Mouse (Mus musculus) adrenal gland, postnatal 4 days (tissue): ENCODE results near the gene Asap2. TPM values are rescaled to one million over a fixed set of nuclear protein-coding genes. Genes with fewer than 3 reads are reported as not detected.

Source experiments
- DNase-seq, 2 experiments: peaks; one replicate each; pipeline ENCODE4 v3.0.0; 2021 to 2022; ENCODE audit warnings: low spot score in 2 of 2, mixed read lengths in 2 of 2
- total RNA-seq, 2 experiments: library from RNA; stranded (reverse); gene quantifications; 2 replicates each; pipeline ENCODE4 v1.2.3; 2021

The Asap2 gene
- total RNA-seq, 2 experiments from 2014 or later = 26.6 to 27.8 TPM

DNA sequence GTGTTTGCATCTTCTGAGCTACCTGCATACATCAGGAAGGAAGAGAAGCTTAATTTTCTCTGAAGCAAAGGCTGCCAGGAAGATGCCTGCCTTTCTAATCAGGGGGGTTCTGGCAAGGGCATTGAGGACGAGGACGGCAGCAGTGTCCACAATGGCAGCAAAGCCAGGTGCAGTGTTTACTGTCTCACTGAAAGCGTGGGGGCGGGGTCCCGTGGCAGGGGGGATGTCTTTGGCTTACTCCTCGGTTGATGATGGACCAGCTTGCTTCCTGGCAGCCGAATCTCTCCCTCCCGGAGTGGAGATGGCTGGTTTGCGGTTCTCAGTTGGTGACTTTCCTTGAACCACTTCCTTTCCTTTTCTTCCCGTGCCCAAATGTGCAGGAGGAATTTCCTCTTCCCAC is 142.3 kb downstream of the Asap2 start:
- no peak for DNase-seq

DNA sequence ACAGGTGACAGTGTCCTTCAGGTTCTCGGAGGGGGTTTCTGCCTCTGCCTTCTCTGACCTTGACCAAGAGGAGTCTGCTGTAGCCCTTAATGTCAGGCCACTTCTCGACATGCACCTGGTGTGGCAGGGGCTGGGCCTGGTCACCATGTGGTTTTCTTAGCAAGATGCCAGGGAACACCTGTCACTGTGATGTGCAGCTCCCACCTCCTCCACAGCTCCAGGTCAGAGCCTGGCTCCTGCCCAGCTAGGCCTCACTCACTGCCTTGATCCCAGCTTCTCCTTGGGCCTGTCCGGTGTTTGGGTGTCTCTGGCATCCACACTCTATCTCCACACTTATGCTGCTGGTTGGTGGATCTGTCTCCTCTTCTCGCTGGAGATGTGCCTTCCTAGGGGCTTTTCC is 142.8 kb downstream of the Asap2 start:
- DNase-seq = no peak

DNA sequence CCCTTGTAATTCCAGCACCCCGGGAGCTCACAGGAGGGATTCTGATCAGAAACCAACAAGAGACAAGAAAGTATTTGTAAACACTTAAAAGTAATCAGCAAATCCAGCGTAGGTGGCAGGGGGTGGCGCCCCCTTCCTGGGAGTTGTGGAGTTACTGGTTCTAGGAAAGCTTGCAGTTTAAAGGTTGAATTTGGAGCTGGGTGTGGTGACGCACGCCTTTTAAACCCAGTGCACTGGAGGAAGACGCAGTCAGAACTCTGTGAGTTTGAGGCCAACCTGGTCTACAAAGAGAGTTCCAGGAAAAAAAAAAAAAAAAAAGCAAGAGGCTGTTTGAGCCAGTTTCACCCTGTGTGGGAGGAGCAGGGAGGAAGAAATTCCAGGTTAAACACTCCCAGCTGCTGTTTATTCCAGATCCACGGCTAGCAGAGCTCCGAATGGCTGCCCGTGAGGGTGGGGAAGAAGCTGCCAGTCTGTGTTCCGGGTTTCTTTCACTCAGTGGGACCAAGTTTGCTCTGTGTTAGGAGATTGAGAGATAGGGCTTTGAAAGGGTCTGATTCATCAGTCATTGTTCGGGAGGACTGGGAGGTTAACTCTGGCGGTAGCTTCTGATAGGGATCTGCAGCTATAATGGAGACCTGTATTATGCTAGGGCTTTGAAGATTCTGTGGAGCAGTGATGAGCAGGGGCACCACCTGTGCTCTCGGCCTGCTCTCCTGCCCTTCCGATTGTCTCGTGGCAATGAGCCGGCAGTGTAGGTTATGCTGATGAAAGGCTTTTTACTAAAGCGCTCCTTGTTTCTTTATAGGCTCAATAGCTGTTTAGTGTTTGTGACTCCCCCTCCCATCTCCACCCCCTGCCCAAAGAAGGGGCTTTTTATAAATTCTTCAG is 144.0 kb downstream of the Asap2 start:
- no peak for DNase-seq

DNA sequence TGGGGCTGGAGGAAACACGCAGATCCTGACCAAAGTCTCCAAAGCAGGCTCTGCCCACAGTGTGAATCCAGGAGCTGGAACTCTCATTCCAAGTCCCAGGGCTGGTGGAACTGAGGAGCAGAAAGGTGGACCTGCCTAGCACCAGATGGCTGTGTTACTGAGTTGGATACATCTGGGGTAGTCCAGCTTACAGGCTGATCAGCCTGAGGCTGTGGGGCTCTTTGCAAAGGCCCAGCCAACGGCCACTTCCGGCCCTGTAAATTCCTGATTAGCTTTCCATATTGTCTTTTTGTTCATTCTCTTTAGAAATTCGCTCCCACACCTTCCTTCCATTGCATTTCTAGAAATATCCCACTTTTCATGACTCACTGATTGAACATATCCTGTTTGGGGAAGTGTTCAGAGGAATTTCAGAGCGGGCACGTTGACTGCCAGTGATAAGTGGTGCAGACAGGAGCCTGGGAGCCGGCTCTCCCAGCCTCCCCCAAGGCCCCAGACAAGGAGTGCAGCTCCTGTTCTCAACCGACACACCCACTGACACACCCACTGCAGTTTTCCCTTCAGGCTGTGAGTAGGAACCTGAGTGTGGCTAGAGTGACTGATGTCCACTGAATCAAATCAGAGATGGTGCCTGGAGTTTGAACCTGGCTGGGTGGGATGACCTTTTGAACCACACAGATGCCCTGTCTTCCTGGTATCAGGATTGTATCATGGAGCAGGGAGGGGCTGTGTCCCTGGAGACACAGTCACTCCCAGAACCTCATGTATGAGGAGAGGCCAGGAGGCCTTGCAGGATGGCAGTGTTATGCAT is 145.6 kb downstream of the Asap2 start:
- no peak for DNase-seq

DNA sequence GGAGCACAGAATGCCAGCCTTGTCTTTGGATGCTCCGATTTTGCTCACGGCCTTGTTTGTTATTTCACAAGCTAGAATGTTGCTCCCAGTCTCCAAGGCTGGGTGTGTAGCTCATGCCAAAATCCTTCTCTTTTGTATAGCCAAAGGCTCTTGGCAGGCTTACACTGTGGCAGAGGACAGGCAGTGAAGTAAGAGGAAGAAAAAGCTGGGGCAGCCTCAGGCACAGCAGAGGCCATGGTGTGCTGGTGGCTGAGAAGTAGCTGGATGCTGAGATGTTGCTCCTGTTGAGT is 146.1 kb downstream of the Asap2 start:
- DNase-seq = no peak

DNA sequence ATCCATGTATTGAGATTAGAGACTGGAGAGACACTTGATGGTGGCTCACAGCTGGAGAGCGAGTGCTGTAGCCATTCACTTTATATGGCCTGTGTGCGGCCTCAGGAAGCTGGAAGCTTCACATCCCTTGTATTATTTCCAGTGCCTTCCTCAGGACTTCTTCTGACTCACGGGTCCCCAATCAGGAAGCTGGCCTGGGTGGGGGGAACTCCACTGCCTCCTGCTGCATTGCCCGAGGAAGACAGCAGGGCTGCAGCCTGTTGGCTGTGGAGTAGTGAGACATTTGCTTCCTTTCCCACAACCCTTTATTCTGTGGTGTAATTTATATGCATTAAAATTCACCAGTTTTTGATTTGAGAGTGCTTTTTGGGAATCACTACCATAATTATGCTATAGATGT is 149.3 kb downstream of the Asap2 start:
- DNase-seq = no peak

DNA sequence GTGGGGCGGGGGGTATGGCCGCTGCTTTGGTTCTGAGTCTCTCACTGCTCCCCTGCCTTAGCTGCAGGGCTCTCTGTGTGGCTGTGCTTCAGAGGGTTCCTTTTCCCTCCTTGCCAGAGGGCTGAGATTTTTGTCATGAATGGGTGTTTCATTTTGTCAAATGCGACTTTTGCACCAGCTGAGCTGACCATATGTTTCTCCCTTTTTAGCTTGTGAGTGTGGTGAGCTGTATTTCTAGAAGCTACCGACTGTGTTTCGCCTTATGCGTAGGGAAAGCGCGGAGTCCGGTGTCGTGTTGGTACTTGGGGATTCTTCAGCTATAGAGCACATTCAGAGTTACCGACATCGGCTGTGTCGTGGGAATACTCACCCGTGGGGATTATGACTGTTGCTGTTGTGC is 149.9 kb downstream of the Asap2 start:
- no peak for DNase-seq

DNA sequence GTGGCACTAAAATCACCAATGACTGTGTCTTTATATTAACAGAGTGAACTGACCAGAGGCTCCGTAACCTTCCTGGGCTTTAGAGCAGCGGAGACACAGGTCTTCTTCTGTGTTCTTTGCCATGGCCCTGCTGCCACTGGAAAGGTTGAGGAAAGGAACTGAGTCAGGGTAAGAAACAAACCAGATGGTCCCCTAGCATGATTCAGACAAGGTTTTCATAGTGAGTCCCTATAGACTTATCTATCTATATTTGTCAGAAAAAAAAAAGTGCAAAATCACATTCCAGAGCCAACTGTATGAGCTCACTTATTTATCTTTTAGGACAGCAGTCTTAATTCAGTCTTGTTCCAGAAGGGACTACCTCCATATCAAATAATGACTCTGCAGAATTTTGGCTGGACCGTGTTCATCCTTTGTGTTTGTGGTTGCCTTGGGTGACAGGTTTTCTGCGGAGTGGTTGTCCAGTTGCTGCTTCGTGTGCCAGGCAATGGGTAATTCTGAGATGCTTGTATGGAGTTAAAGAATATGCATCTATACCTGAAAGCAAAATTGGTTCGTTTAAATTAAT is 150.6 kb downstream of the Asap2 start:
- no peak for DNase-seq

DNA sequence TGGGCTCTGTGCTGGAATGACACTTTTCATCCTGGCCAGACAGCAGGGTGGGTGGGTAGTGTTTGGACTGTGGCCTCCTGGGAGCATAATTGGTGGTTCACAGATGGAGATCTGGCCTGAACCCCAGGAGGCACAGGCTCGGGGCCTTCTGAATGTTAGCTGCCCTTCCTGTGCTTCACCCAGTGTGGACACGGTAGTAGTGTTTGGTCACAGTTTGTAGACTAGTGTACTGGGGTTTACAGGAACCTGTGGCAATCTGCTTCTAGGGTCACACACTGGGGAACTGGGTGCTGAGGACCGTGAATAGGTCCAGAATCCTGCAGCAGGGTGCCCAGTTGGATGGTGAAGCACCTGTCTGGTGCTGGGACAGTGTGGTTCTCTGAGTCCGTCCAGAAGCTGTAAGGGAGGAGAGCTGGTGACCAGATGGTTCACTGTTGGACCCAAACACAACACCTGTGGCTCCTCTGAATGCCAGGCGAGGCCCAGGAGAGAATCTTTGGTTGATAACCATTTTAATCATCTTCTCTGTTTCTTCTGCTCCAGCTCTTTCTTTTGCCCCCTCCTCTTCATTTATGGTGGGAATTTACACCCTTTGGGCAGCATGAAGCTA is 151.5 kb downstream of the Asap2 start:
- DNase-seq = no peak

DNA sequence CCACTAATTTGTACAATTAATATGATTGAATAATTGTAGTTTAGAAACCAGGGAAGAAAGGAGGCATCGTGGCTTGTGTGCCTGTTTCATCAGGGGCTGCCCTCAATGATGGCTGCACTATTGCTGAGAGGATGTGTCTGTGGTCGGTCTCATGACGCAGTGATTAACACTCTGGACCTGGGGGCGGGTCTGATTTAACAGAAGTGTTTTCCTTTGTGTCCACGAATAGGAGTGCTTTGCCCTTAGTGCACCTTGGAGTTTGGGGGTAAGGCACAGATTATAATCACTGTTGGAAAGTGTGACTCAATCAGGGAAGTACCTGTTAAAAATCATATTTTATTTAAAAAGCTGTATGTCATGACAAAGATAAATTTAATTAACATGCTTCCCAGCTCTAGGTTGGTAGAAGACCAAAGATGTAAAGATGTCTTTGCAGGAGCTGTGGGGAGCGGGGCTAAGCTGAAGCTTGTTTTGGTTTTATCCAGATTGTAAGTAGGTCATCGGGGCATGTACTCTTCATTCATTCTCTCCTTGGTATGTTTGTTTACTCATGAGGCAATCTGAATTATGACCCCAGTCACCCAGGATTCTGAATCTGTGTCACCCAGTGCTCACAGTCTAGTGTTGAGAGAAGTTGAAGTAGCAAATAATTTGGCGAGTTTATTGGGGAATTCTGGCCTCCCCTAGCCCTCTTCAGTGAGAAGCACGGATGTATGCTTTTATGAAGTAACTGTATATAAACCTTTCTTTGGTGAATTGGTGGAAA is 152.4 kb downstream of the Asap2 start:
- no peak for DNase-seq

DNA sequence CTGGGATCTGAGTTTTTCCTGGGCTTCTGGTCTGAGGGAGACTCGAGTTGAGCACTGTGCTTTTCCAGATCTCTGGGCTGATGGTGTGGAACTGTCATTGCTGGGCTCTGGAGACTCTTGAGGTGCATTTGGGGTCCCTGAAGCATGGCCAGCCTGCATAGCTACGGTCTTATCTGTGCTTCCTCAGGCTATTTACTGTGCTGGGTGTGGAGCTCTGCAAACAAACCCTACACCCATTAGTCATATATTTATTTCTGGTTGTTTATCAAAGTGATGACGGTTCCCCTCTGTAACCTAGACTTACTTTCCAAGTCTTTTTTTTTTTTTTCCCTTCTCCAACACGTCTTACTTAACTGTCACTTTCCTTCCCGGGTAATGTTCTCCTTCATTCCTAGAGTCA is 154.3 kb downstream of the Asap2 start:
- DNase-seq = no peak

DNA sequence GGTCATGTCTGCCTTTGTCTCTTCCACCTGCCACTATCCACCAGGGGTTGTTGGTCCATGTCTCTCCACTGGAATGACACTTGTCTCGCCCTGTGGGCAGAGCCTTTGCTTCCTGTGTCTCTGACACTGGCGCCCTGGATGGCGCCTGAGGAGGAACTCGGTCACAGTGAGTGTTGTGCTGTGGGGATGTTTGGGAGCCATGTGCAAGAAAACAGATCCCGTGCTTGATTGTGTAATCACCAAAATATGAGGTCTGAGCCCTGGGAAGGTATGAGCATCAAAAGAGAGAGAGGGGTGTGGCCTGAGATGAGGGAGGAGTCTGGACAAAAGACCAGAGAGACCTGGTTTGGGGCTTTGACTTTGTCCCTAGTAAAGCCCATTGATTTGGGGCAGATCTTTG is 154.8 kb downstream of the Asap2 start:
- DNase-seq = no peak

DNA sequence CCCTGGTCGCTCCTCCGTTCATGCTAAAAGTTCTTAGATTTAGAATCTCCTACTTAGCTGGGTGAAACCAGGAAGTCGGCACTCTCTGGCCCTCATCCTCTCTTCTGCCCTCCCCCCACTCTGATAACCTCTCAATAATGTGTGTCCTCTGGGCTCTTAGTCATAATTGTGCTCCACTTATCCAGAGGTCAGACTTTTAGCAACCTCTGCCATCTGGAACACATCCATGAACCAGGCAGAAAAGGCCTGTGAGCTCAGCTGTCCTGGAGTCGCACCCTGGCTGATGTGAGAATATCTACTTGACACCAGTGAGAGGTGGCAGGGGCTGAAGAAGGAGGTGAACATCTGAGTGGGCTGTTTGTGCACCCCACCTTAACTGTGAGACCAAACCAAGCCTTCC is 156.6 kb downstream of the Asap2 start:
- DNase-seq = no peak

DNA sequence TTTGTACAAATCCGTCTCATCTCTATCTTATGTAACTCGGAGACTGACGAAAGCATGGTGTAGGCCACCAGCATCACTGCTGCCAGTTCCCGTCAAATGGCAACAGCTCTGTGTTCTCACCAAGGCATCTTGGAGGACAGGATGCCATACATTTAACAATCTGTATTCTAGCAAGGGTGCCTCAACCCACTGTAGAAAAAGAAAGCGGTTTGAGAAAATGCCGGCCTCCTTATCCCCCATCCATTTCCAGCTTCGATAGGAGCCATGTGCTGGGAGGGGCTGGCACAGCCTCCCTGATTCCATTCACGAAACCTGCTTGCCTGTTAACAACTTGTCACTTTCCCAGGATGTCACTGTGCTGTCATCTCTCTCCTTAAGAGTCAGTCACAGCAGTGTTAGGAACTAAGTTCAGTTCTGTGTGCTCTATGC is 163.0 kb downstream of the Asap2 start:
- no peak for DNase-seq

DNA sequence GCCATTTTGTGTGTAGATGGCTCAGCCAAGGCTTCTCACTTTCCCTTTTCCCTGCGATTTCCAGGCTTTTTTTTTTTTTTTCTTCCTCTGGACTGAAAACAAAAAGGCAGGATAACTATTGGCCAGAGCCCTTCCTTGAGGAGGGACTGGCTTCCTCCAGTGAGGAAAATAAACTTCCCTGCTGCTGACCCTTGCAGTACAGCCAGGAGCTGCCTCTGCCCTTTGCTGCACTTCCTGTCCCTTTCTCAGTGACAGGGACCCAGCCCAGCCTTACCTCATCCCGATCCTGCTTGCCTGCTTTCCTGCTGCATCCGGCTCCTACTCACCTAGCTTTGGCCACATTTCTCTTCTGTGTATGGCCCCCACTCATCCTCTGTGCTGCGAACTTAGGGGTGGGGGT is 164.8 kb downstream of the Asap2 start:
- DNase-seq = no peak

DNA sequence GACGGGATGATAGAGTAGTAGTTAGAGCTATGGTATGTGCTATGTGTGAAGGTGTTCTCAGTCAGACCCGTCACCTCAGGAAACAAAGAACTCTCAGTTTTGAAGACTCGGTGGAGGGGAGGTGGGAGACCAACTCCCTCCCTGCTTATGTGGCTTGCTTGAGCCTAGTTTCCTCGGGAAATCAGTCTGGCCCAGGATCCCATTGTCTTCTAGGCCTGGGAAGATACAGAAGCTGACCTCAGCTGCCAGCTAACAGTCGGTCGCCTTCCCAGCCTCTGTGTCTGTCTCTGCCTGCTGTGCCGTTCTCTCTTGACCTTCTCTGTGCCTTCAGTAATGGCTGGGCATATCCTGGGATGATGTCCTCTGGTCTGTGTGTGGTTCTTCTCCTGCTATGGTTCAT is 169.0 kb downstream of the Asap2 start:
- DNase-seq = no peak

DNA sequence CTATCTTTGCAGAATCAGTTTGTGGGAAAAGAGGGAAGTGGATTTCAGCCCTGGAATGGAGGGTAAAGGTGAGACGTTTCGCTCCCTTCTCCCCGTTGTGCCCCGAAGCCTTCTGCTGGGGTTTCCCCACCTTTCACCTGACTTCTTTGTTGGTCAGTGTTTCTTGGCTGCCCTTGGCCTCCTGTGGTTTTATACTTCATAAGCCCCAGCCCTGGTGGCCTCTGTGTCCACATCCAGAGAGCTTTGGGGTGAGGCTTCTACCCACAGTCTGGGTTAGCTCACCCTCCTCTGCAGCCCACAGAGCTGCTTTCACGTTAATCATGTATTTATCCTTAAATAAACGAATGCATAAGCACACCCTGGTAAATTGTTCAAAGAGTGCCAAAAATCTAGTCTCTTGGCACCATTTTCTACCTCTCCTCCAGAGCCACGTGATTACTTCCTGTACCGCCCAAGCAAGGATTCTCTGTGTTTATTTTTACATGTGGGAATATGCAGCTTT is 170.1 kb downstream of the Asap2 start:
- DNase-seq = no peak

DNA sequence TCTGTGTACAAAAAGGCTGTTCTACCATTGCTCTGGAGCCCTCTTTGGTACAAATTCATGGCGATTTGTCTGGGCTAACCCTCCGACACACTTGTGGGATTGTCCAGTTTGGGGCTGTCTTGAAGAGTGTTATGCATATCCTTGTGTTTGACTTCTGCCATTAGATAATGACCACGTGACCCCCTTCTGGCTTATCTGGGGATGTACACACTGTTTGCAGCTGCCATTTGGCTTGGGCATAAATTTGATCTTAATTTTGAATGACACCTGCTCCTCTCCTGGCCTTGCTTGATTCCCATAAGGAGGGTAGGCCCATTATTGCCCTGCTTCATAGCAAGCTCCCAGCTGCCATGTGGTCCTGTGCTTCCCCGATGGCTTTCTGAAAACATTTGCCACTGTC is 171.6 kb downstream of the Asap2 start:
- no peak for DNase-seq

DNA sequence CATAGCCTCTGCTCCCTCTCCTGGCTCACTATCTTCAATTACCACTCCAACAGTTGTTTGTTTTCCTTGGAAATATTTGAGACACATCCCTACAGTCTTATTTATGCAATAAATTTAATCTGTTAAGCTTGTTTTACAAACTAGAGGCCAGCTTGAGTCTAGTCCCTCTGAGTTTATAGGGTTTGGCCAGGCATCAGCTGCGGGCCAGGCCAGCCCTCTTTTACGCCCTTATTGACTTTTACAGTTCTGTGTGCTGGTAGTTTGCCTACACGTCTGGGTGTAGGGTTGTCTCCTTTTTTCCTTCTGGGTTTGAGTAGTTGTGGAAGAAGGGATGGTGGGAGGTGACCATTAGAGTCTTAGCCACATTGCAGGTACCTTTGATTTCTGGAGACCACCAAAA is 173.4 kb downstream of the Asap2 start:
- no peak for DNase-seq

DNA sequence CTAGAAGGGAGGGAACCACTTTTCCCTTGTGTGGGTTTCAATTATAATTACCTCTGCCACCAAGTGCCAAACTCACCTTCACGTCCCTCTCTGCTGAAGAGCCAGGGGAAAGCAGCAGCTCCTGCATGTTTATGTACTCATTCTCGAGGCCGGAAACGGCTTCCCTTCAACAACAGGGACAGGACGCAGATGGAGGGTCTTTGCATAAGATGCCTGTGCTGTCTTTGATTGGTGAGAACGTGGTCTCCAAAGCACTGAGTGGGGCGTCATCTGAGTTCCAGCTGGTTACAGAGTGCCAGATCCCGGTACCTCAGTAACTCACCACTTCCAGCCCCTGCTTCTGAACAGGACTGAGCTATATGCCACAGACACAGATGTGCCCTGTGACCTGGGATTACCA is 174.0 kb downstream of the Asap2 start:
- DNase-seq = no peak

DNA sequence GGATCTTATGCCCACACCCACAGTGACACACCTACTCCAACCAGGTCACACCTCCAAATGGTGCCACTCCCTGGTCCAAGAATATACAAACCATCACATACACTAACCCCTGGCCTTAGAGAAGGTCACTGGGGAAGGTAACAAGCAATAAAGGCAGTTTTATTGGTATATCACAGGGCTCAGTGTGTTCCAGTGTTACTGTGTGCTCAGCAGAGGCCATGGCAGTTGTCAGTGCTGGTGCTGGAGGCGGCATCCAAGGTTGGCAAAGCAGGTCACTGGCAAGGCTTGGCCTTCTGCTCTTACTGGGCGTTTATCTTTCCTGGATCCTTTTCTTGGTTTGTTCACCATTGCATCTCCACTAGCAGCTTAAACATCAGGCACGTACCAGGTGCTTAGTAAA is 174.9 kb downstream of the Asap2 start:
- no peak for DNase-seq
